Mouse (Mus musculus) embryonic facial prominence, embryonic 13.5 days (tissue): Measurements from ENCODE around the gene Nos3. TPM values are rescaled to one million over a fixed set of nuclear protein-coding genes. Genes with fewer than 3 reads are reported as not detected.
"Not testable (repeated sequence)": the region's sequence is repeated elsewhere in the genome, so short reads cannot be mapped to it uniquely, and the experiment has no call there.

Source experiments
- ATAC-seq: fragments of 200-750 bp; cut with Nextera tagmentation; 2 replicates; pipeline ENCODE4 v1.8.0; 2017; ENCODE audit warnings: low read depth; ENCODE audit not compliant: insufficient number of reproducible peaks, insufficient read depth, low FRiP score, low TSS enrichment
- H3K27ac ChIP-seq: fragments of 300-500 bp; sonication (generic); 2 replicates; pipeline ENCODE4 v1.5.1; 2015; ENCODE audit warnings: moderate library complexity, mild to moderate bottlenecking, inconsistent platforms
- H3K27me3 ChIP-seq: fragments of 300-500 bp; sonication (generic); 2 replicates; pipeline ENCODE4 v1.6.1; 2015; ENCODE audit warnings: mild to moderate bottlenecking, inconsistent platforms
- H3K36me3 ChIP-seq: fragments of 300-500 bp; sonication (generic); 2 replicates; pipeline ENCODE4 v1.6.1; 2015; ENCODE audit warnings: mild to moderate bottlenecking, inconsistent platforms
- H3K4me1 ChIP-seq: fragments of 300-500 bp; sonication (generic); 2 replicates; pipeline ENCODE4 v1.6.1; 2015; ENCODE audit warnings: inconsistent platforms
- H3K4me2 ChIP-seq: fragments of 300-500 bp; sonication (generic); 2 replicates; pipeline ENCODE4 v1.6.1; 2015; ENCODE audit warnings: moderate library complexity, mild to moderate bottlenecking, inconsistent platforms
- H3K4me3 ChIP-seq: fragments of 300-500 bp; sonication (generic); 2 replicates; pipeline ENCODE4 v1.5.1; 2015; ENCODE audit warnings: mild to moderate bottlenecking, inconsistent platforms
- H3K9ac ChIP-seq: fragments of 300-500 bp; sonication (generic); 2 replicates; pipeline ENCODE4 v1.6.1; 2015; ENCODE audit warnings: mild to moderate bottlenecking, inconsistent platforms
- H3K9me3 ChIP-seq: fragments of 300-500 bp; sonication (generic); 2 replicates; pipeline ENCODE4 v1.6.1; 2016; ENCODE audit warnings: inconsistent platforms
- WGBS: fragments of 180-500 bp; shearing (Covaris S2); methylation state at CpG from one replicate; pipeline ENCODE4 v1.1.7; 2015; ENCODE audit warnings: mixed read lengths; 5-methylcytosine and 5-hydroxymethylcytosine counted together
- polyA plus RNA-seq: library from polyadenylated mRNA; unstranded; fragments of >200 nt; fragmentation: Nextera tagmentation; extraction: Ambion mirVana; gene quantifications from 2 replicates; pipeline ENCODE4 v1.2.1, GENCODE M21; 2015

Gene Nos3
- polyA plus RNA-seq, 1 experiment from 2014 or later, result 5.4 TPM

DNA sequence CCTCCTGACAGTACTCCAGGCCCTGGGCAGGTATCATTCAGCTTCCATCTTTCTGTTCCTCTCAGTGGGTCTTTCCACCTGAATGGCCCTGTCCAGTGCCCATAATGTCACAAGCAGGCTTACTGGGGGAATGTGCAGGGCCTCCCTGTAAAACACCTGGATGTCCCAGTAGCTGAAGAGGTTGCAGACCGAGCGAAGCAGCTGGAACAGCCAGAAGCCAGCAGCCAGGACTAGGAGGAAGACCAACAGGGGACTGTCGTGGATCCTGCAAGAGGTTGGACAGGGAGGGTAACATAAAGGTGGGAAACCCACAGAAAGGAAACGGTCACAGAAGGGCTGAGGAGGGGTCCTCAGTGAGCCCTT lies 25.0 kb downstream of the Nos3 start:
- Histone ChIP-seq H3K4me1 (peaks cover 15% of the 10 kb centered on the region), H3K27ac (no peak overlapping the region), H3K9ac (no peak overlapping the region), H3K27me3 (peaks cover 51% of the 10 kb centered on the region), H3K9me3 (no peaks in the 10 kb centered on the region), H3K4me3 (no peak overlapping the region), H3K4me2 (no peak overlapping the region), H3K36me3 (no peaks in the 10 kb centered on the region)
- 72% methylated on average over 4 of the region's 4 CpGs for WGBS
- ATAC-seq, result no peak

DNA sequence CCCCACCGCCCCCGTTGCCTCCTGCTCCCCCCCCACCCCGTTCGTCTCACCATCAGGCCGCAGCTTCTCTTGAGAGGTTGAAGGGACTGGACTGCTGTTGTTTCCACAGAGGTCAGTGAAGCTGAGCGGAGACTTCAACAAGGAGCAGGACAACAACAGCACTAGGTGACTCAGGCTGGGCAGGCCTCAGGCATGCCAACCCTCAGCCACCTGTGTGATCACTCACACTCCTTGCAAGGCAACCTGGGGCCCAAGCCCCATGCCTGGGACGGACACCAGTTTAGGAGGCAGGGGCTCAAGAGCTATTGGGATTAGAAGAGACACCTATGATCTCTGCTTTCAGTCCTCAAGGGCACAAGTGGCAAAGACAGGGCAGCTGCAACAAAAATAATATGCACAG lies 27.3 kb downstream of the Nos3 start, which contains the start of gene Atg9b:
TSS of gene Atg9b (minus strand) at position 280 of the 400 bp plus-strand sequence.
- Histone ChIP-seq H3K4me2 (no peak within 1 kb of the TSS), H3K36me3 (no peaks in the 10 kb centered on the region), H3K9me3 (no peaks in the 10 kb centered on the region), H3K4me3 (no peak within 1 kb of the TSS), H3K27ac (no peak within 1 kb of the TSS), H3K4me1 (peaks cover 15% of the 10 kb centered on the region), H3K9ac (no peak within 1 kb of the TSS), H3K27me3 (peaks cover 30% of the 10 kb centered on the region)
- no peak for ATAC-seq
- WGBS, result 79% methylated on average over 7 of the region's 7 CpGs

DNA sequence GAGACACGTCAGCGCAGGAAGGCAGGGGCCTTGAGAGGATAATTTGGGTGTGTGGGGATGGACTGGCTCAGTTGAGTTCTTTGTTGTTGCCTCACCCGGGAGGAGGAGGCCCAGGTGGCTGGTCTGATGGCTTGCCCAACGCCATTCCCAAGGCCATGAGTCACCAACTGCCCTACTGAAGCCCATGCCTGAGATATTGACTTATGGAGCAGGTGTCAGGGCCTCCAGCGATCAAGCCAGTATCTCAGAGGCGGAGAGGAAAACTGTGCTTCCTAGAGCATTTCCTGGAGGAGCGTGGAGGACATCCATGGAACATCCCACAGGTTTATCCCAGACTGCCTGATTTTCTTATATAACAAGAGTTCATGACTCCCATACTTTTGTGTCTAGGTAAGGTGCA lies 28.1 kb downstream of the Nos3 start:
- Histone ChIP-seq H3K27me3 (peaks cover 21% of the 10 kb centered on the region), H3K4me3 (no peak overlapping the region), H3K9me3 (no peaks in the 10 kb centered on the region), H3K4me2 (no peak overlapping the region), H3K36me3 (no peaks in the 10 kb centered on the region), H3K27ac (no peak overlapping the region), H3K9ac (no peak overlapping the region), H3K4me1 (peaks cover 8% of the 10 kb centered on the region)
- no peak for ATAC-seq
- WGBS, result 72% methylated on average over 7 of the region's 7 CpGs

DNA sequence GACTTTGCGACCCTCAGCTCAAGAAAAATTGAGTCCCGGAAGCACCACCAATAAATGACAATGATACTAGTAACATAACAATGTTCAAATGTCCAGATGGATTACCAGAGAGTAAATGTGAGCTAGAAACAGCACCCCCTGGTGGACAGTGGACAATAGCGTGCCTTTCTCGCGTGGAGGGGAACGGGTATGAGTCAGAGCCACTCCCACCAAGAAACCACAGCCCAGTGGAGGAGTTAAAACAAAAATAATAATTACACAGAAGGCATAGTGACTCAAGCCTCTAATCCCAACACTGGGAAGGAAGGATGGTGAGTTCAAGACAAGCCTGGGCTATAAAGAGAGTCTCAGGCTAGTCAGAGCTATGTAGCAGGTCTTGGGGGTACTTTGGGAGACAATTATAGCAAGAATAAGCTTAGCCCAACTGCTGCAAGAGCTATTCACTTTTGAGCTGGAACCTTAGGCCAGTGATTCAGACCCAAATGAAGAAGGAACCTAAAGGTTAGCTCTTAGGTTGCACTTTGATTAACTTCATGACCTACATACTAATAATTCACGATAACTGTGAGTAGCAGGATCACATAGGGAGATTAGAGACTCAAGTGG lies 28.9 kb downstream of the Nos3 start, which contains the start of gene Abcb8:
TSS of gene Abcb8 (plus strand) at position 272 of the 606 bp plus-strand sequence.
- H3K4me2 ChIP-seq, result peak within 1 kb of the TSS; percentile 66
- no peaks in the 10 kb centered on the region for H3K9me3 ChIP-seq
- ATAC-seq, result no peak
- WGBS, result 21% methylated on average over 7 of the region's 7 CpGs
- H3K9ac ChIP-seq, result peak within 1 kb of the TSS; percentile 69
- H3K27ac ChIP-seq, result peak within 1 kb of the TSS; percentile 49; the same call in 1 of the 2 replicates
- H3K4me1 ChIP-seq, result peaks cover under 1% of the 10 kb centered on the region; the same call in 1 of the 2 replicates
- peaks cover 13% of the 10 kb centered on the region for H3K27me3 ChIP-seq
- H3K4me3 ChIP-seq, result peak within 1 kb of the TSS; percentile 60
- H3K36me3 ChIP-seq, result no peaks in the 10 kb centered on the region

DNA sequence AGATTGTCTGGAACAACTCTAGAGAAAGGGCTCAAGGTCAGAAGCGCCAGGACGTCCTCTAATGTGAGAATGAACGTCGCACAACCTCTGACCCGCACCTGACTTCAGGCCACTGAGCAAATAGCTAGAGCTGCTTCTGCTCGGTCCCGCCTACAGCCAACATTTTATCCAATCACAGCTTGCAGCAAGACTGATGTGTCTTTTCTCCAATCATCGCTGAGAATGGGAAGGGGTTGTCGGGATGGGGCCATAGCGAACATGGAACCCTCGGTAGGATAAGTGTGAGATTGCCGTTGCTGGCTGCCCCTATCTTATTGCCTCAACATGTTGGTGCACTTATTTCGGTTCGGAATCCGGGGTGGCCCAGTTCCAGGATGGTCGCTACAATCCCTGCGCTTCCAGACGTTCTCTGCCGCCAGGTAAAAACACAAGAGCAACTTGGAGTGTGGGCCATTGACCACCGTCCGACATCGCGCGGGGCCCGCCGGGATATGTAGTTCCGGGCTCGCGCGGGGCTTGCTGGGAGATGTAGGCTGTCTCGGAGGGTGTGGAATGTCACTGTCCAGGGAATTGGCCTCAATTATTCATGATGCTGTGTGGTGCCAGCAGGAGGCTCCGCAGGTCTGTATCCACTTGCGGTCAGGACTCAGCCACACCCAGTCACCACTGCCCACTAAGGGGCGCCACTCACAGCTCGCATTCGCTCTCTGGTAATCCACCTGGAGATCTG lies 29.7 kb downstream of the Nos3 start:
- H3K4me2 ChIP-seq, result peak overlapping the region; percentile 66
- peak; percentile 92 for ATAC-seq
- peaks cover 5% of the 10 kb centered on the region for H3K27me3 ChIP-seq
- H3K9ac ChIP-seq, result peak overlapping the region; percentile 69
- peak overlapping the region; percentile 60 for H3K4me3 ChIP-seq
- H3K4me1 ChIP-seq, result no peaks in the 10 kb centered on the region
- no peaks in the 10 kb centered on the region for H3K9me3 ChIP-seq
- H3K27ac ChIP-seq, result peak overlapping the region; percentile 49; the same call in 1 of the 2 replicates
- 1% methylated on average over 36 of the region's 36 CpGs for WGBS
- H3K36me3 ChIP-seq, result no peaks in the 10 kb centered on the region

DNA sequence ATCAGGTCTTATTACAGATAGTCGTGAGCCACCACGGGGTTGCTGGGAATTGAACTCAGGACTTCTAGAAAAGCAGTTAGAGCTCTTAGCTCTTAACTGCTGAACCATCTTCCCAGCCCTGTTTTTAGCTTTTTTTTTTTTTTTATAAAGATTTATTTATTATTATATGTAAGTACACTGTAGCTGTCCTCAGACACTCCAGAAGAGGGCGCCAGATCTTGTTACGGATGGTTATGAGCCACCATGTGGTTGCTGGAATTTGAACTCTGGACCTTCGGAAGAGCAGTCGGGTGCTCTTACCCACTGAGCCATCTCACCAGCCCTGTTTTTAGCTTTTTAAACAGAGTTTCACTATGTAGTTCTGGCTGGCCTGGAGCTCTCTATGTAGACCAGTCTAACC lies 31.6 kb downstream of the Nos3 start:
- not testable (repeated sequence) for H3K4me2 ChIP-seq, H3K27ac ChIP-seq, H3K9me3 ChIP-seq, H3K9ac ChIP-seq, H3K4me1 ChIP-seq, ATAC-seq, H3K27me3 ChIP-seq, H3K4me3 ChIP-seq
- peaks cover 12% of the 10 kb centered on the region; the same call in 1 of the 2 replicates for H3K36me3 ChIP-seq
- WGBS, result 87% methylated on average over 6 of the region's 6 CpGs

DNA sequence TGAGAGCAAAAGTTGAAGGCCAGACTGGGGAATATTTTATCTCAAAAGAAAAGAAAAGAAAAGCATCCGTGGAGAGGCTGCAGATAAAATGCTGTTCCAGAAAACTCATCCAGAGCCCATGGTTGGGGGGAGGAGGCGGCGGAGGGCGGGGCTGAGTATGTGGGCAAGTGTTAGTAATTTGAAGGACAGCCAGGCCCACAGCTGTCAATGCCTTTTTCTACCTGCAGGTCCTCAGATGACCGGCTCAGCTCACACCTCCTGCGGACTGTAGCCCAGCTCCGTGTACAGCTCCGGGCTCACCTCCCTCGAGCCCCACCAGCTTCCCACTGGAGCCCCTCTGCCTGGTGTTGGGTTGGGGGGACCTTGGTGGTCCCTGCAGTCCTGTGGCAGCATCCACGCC lies 35.1 kb downstream of the Nos3 start:
- Histone ChIP-seq H3K36me3 (peaks cover 39% of the 10 kb centered on the region), H3K27ac (no peak overlapping the region), H3K27me3 (no peaks in the 10 kb centered on the region), H3K4me2 (no peak overlapping the region), H3K9me3 (no peaks in the 10 kb centered on the region), H3K4me3 (no peak overlapping the region), H3K9ac (no peak overlapping the region), H3K4me1 (no peaks in the 10 kb centered on the region)
- no peak for ATAC-seq
- WGBS, result 88% methylated on average over 10 of the region's 10 CpGs

DNA sequence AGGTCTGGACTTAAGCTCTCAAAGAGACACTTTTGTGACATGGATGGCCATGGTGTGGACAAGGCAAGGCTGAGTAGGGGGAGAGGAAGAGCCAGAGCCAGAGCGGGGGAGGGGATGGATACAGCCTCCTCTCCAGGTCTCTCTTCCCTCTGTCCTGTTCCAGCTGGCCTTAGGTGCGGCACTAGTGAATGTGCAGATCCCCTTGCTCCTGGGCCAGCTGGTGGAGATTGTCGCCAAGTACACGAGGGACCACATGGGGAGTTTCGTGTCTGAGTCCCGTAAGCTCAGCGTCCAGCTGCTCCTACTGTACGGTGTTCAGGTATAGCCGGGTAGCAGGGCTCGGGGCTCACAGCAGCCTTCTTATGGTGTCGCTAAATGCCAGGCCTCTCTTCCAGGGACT lies 35.8 kb downstream of the Nos3 start:
- Histone ChIP-seq H3K9me3 (no peaks in the 10 kb centered on the region), H3K4me2 (no peak overlapping the region), H3K36me3 (peaks cover 43% of the 10 kb centered on the region), H3K27ac (no peak overlapping the region), H3K9ac (no peak overlapping the region), H3K4me3 (no peak overlapping the region), H3K4me1 (no peaks in the 10 kb centered on the region), H3K27me3 (no peaks in the 10 kb centered on the region)
- WGBS, result 84% methylated on average over 11 of the region's 11 CpGs
- ATAC-seq, result no peak

DNA sequence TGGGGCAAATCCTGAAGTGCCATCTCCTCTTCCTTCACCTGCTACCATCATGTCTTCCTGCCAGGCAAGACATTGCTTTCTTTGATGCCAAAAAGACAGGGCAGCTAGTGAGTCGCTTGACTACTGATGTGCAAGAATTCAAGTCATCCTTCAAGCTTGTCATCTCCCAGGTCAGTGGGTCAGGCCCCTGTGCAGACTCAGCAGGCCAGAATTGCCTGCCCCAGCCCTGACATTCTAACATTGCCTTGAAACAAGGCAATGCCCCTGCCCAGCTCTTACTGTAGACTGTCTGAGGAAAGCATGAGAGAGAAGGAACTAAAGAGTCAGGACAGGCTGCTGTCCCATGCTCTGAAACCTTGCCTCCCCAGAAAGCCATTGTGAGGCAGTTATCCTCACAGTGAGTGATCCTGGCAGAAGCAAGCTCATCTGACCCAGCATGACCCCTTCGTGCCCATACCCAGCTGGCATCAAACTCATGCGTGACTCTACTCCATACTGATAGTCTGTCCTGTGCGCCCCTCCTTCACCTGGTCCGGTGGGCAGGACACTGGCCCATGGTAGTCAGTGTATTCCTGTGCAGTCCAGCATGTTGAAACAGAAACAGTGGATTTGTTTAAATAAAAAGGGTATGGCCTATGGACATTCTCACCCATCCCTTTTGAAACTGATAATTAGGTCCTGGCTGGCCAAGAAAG lies 36.4 kb downstream of the Nos3 start:
- H3K9me3 ChIP-seq, result no peaks in the 10 kb centered on the region
- no peaks in the 10 kb centered on the region for H3K27me3 ChIP-seq
- no peak overlapping the region for H3K9ac ChIP-seq
- ATAC-seq, result no peak
- no peak overlapping the region for H3K4me2 ChIP-seq
- H3K4me3 ChIP-seq, result no peak overlapping the region
- no peak overlapping the region for H3K27ac ChIP-seq
- peaks cover 50% of the 10 kb centered on the region for H3K36me3 ChIP-seq
- H3K4me1 ChIP-seq, result no peaks in the 10 kb centered on the region
- 93% methylated on average over 5 of the region's 5 CpGs for WGBS

DNA sequence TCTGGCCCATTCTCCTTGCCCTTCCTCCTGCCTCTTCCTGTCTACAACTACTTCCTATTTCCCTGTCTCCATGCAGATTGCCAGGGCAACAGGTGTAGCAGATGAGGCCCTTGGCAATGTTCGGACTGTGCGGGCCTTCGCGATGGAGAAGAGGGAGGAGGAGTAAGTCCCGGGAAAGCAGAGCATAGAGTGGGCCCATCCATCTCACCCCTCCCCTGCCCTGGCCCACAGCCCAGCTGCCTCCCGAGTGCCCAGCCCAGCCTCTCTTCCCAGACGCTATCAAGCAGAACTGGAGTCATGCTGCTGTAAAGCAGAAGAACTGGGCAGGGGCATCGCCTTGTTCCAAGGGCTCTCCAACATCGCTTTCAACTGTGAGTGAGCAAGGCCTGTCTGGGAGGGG lies 37.4 kb downstream of the Nos3 start:
- H3K4me3 ChIP-seq, result no peak overlapping the region
- no peaks in the 10 kb centered on the region for H3K27me3 ChIP-seq
- WGBS, result 93% methylated on average over 9 of the region's 9 CpGs
- H3K9ac ChIP-seq, result no peak overlapping the region
- no peaks in the 10 kb centered on the region for H3K4me1 ChIP-seq
- peaks cover 59% of the 10 kb centered on the region for H3K36me3 ChIP-seq
- no peak overlapping the region for H3K4me2 ChIP-seq
- H3K9me3 ChIP-seq, result no peaks in the 10 kb centered on the region
- ATAC-seq, result no peak
- H3K27ac ChIP-seq, result no peak overlapping the region

DNA sequence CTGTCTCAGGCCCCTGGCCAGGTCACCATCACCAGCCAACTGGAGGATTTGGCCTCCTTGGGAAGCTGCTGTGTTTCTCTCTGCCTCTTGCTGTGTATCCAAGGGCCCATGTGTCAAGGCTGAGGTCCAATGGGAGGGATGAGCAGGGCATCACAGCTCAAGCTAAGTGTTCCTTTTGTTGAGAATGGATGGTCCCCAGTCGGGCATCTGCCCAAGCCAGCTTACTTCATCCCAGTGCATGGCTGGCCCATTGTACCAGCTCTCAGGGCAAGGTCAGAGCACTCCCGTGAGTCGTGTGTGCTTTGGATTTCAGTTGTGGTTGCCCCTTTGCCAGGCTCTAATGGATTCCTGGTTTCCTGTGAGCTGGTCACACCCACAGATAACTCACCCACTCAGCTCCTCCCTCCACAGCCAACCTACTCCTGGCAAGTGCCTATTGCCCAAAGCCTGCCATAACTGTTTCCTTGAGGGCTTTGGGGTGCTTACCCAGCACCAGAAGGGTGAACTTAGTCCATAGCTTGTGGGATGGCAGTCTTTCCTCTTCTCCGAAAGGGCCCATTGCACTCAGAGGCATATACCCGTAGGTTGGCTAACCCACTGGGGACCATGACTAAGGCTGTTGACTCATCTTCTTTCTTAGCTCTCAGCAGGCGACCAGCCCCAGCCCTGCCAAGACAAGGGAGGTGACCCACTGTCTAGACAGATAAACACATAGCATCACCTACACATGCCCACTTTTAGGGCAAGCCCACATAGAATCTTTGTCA lies 40.2 kb downstream of the Nos3 start:
- no peaks in the 10 kb centered on the region for H3K27me3 ChIP-seq
- no peaks in the 10 kb centered on the region for H3K4me1 ChIP-seq
- H3K9me3 ChIP-seq, result no peaks in the 10 kb centered on the region
- no peak for ATAC-seq
- WGBS, result 80% methylated on average over 6 of the region's 6 CpGs
- H3K27ac ChIP-seq, result no peak overlapping the region
- H3K9ac ChIP-seq, result no peak overlapping the region
- H3K36me3 ChIP-seq, result peaks cover 77% of the 10 kb centered on the region
- no peak overlapping the region for H3K4me2 ChIP-seq
- no peak overlapping the region for H3K4me3 ChIP-seq
